Mouse (Mus musculus): ENCODE data around the gene Pdlim7. TPM values are rescaled to one million over a fixed set of nuclear protein-coding genes. Genes with fewer than 3 reads are reported as not detected.

Pdlim7 gene
- polyA plus RNA-seq, 1 experiment = 84.4 TPM

DNA sequence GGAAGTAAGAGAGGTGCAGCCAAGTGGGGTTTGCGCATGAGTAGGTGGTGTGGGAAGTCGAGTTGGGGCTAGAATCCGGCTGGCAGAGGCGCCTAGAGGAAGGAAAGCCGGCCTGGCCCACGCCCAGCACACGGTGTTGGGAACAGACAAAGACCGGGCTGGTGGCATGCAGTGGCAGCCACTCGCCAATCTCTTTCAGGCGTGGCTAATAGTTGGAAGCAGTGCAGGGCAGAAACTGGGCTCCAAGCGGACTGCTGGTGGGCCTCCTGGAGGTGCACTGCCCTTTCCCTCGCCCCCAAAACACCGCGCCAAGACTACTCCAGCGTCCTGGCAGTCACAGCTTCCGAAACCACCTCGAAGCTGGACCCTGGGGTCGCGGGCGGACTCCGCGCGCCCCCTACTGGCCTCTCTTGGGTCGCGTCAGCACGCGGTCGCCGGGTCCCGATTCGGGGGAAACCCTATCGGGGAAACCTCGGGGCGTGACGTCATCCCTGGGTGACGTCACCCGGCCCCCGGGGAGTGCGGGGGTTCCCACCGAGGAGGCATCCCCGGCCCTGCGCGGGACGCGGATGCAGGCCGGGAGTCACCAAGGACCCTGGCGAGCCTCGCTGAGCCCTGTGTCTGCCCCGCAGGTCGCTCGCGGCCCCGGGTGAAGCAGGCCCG lies 42.2 kb downstream of the Pdlim7 start:
- peak overlapping the region; percentile 79 for H3K9ac ChIP-seq (ENCODE audit: low read depth, poor library complexity, severe bottlenecking)
- no peaks in the 10 kb centered on the region for H3K36me3 ChIP-seq (ENCODE audit: control insufficient read depth, insufficient read depth, low read length, poor library complexity, severe bottlenecking)
- no peaks in the 10 kb centered on the region for H3K4me1 ChIP-seq (ENCODE audit: control insufficient read depth, insufficient read depth, low read length)
- no peak overlapping the region for H3K27ac ChIP-seq (ENCODE audit: insufficient read depth, low read length)
- TF ChIP-seq POLR2A (IDR thresholded peaks at IDR 0.05; ENCODE audit: insufficient read depth, low read length) = no peak
- TF ChIP-seq CTCF (IDR thresholded peaks at IDR 0.05; ENCODE audit: low read depth, low read length) = peak; percentile 70
- no peaks in the 10 kb centered on the region for H3K9me3 ChIP-seq (replicated peaks; ENCODE audit: control insufficient read depth, insufficient read depth, low read length, poor library complexity, severe bottlenecking)
- no peaks in the 10 kb centered on the region for H3K27me3 ChIP-seq (ENCODE audit: control insufficient read depth, insufficient read depth, low read length, poor library complexity, severe bottlenecking)
- H3K4me3 ChIP-seq (ENCODE audit: low read depth, low read length) = peak overlapping the region; percentile 93

DNA sequence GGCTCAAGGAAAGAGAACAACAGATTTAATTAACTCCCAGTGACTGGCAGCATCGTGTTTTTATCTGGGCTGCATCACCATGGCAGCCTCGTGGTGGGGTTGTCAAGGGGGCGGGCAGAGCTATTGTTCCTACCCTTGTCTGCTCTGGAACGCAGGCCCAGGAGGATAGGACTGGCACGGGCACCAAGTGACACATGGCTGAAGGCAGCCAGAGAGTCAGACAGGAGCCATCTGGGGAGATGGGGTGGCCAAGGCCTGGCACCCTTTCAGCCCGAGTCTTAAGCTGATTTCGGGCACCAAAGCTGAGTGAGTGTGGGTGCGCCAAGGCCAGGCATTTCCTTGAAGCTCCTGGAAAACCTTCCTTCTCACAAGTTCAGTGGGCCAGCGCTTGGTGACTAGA lies 43.1 kb downstream of the Pdlim7 start:
- no peaks in the 10 kb centered on the region for H3K36me3 ChIP-seq (ENCODE audit: control insufficient read depth, insufficient read depth, low read length, poor library complexity, severe bottlenecking)
- TF ChIP-seq EP300 (IDR thresholded peaks at IDR 0.05; ENCODE audit: insufficient read depth, low read depth, low read length) (no peak), CTCF (IDR thresholded peaks at IDR 0.05; ENCODE audit: low read depth, low read length) (no peak), POLR2A (IDR thresholded peaks at IDR 0.05; ENCODE audit: insufficient read depth, low read length) (no peak)
- H3K27ac ChIP-seq (ENCODE audit: insufficient read depth, low read length) = no peak overlapping the region
- no peaks in the 10 kb centered on the region for H3K4me1 ChIP-seq (ENCODE audit: control insufficient read depth, insufficient read depth, low read length)
- no peak overlapping the region for H3K9ac ChIP-seq (ENCODE audit: low read depth, poor library complexity, severe bottlenecking)
- no peak overlapping the region for H3K4me3 ChIP-seq (ENCODE audit: low read depth, low read length)
- no peaks in the 10 kb centered on the region for H3K27me3 ChIP-seq (ENCODE audit: control insufficient read depth, insufficient read depth, low read length, poor library complexity, severe bottlenecking)
- no peaks in the 10 kb centered on the region for H3K9me3 ChIP-seq (replicated peaks; ENCODE audit: control insufficient read depth, insufficient read depth, low read length, poor library complexity, severe bottlenecking)

DNA sequence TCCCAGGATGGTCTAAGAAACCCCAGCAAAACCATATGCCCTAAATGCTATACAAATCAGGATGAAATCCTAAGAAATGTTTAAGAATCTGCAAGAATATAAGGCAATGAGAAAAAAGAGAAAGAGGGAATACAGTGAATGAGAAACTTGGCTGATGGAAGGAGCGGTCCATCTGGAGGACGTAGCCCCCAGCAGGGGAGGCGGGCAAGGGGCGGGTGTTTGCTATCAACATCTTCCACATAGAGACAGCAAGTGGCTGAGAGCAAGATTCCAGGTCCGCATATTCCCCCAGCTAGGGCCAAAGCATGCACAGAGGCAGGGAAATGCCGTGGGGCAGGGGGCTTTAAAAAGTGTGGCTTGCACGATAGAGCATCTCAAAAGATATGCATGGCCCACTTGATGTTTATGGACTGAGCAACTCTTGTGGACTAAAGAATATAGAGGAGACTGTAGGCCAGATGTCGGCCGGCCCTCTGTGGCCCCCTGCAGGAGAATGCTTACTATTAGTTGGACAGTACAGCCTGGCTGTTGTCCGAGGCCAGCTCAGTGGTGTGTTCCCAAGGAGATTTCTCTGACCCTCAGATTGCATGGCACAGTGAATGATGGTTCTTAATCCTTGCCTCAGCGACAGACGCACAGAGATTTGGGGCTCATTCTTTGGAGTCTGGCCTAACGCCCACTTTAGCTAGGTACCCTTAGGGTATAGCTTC lies 44.5 kb downstream of the Pdlim7 start:
- Histone ChIP-seq H3K4me1 (ENCODE audit: control insufficient read depth, insufficient read depth, low read length) (no peaks in the 10 kb centered on the region), H3K27ac (ENCODE audit: insufficient read depth, low read length) (no peak overlapping the region), H3K36me3 (ENCODE audit: control insufficient read depth, insufficient read depth, low read length, poor library complexity, severe bottlenecking) (no peaks in the 10 kb centered on the region), H3K9ac (ENCODE audit: low read depth, poor library complexity, severe bottlenecking) (no peak overlapping the region), H3K27me3 (ENCODE audit: control insufficient read depth, insufficient read depth, low read length, poor library complexity, severe bottlenecking) (no peaks in the 10 kb centered on the region), H3K9me3 (replicated peaks; ENCODE audit: control insufficient read depth, insufficient read depth, low read length, poor library complexity, severe bottlenecking) (no peaks in the 10 kb centered on the region), H3K4me3 (ENCODE audit: low read depth, low read length) (no peak overlapping the region)
- no peak for TF ChIP-seq POLR2A (IDR thresholded peaks at IDR 0.05; ENCODE audit: insufficient read depth, low read length)
- TF ChIP-seq CTCF (IDR thresholded peaks at IDR 0.05; ENCODE audit: low read depth, low read length) = peak; percentile 37

DNA sequence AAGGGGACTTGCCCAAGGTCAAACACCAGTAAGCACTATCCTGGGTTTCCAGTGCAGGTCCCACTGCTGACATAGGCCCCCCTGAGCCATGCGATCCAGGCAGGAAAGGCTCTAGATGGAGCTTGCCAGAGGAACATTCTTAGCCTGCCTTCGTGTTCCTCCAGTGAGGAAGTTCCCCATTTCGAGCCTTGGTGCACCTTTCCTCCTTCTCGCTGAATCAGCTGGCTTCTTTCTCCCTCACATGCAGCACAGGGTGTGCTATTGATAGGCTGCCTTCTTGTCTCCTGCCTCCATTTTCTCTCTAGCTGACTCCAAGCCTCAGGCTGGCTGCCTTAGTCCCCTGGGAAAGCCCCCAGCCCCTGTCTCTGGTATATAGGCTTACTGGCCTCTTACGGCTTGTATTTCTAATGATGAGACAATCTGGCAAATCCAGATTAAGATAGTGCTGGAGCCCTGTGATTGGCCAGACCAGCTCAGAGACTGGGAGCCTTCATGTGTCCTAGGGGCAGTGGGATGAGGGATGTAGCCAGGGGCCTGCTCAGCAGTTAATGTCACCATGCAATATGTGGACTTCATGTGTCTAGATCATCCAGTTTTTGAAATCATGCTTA lies 47.5 kb downstream of the Pdlim7 start:
- TF ChIP-seq POLR2A (IDR thresholded peaks at IDR 0.05; ENCODE audit: insufficient read depth, low read length) (no peak), CTCF (IDR thresholded peaks at IDR 0.05; ENCODE audit: low read depth, low read length) (no peak), EP300 (IDR thresholded peaks at IDR 0.05; ENCODE audit: insufficient read depth, low read depth, low read length) (no peak)
- Histone ChIP-seq H3K9ac (ENCODE audit: low read depth, poor library complexity, severe bottlenecking) (no peak overlapping the region), H3K9me3 (replicated peaks; ENCODE audit: control insufficient read depth, insufficient read depth, low read length, poor library complexity, severe bottlenecking) (no peaks in the 10 kb centered on the region), H3K4me3 (ENCODE audit: low read depth, low read length) (no peak overlapping the region), H3K27me3 (ENCODE audit: control insufficient read depth, insufficient read depth, low read length, poor library complexity, severe bottlenecking) (no peaks in the 10 kb centered on the region), H3K4me1 (ENCODE audit: control insufficient read depth, insufficient read depth, low read length) (no peaks in the 10 kb centered on the region), H3K27ac (ENCODE audit: insufficient read depth, low read length) (no peak overlapping the region), H3K36me3 (ENCODE audit: control insufficient read depth, insufficient read depth, low read length, poor library complexity, severe bottlenecking) (no peaks in the 10 kb centered on the region)

DNA sequence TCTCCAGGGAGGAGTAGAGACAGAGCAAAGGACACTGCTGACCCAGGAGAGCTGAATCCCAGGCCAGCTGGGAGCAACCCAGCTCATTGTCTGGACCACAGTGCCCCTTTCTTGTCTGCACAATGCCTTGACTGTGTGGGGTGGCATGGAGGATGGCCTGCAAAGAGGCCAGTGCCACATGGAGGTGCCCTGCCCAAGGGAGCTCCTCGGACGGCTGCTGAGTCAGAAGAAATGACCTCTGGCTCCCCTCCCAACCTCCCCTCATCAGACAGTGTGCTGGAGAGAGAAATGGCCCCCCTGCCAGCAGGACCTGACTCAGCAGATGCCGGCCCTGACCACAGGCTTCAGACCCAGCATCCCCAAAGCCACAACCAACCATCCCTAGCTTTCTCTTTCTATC lies 48.3 kb downstream of the Pdlim7 start:
- H3K9me3 ChIP-seq (replicated peaks; ENCODE audit: control insufficient read depth, insufficient read depth, low read length, poor library complexity, severe bottlenecking) = no peaks in the 10 kb centered on the region
- no peak overlapping the region for H3K27ac ChIP-seq (ENCODE audit: insufficient read depth, low read length)
- H3K27me3 ChIP-seq (ENCODE audit: control insufficient read depth, insufficient read depth, low read length, poor library complexity, severe bottlenecking) = no peaks in the 10 kb centered on the region
- H3K9ac ChIP-seq (ENCODE audit: low read depth, poor library complexity, severe bottlenecking) = peak overlapping the region; percentile 75
- TF ChIP-seq CTCF (IDR thresholded peaks at IDR 0.05; ENCODE audit: low read depth, low read length) (no peak), EP300 (IDR thresholded peaks at IDR 0.05; ENCODE audit: insufficient read depth, low read depth, low read length) (no peak), POLR2A (IDR thresholded peaks at IDR 0.05; ENCODE audit: insufficient read depth, low read length) (no peak)
- H3K4me3 ChIP-seq (ENCODE audit: low read depth, low read length) = peak overlapping the region; percentile 22; the same call in 1 of the 2 replicates
- no peaks in the 10 kb centered on the region for H3K36me3 ChIP-seq (ENCODE audit: control insufficient read depth, insufficient read depth, low read length, poor library complexity, severe bottlenecking)
- H3K4me1 ChIP-seq (ENCODE audit: control insufficient read depth, insufficient read depth, low read length) = no peaks in the 10 kb centered on the region
